Mouse (Mus musculus): Measurements from ENCODE around the gene Sdha.

Sdha gene

DNA sequence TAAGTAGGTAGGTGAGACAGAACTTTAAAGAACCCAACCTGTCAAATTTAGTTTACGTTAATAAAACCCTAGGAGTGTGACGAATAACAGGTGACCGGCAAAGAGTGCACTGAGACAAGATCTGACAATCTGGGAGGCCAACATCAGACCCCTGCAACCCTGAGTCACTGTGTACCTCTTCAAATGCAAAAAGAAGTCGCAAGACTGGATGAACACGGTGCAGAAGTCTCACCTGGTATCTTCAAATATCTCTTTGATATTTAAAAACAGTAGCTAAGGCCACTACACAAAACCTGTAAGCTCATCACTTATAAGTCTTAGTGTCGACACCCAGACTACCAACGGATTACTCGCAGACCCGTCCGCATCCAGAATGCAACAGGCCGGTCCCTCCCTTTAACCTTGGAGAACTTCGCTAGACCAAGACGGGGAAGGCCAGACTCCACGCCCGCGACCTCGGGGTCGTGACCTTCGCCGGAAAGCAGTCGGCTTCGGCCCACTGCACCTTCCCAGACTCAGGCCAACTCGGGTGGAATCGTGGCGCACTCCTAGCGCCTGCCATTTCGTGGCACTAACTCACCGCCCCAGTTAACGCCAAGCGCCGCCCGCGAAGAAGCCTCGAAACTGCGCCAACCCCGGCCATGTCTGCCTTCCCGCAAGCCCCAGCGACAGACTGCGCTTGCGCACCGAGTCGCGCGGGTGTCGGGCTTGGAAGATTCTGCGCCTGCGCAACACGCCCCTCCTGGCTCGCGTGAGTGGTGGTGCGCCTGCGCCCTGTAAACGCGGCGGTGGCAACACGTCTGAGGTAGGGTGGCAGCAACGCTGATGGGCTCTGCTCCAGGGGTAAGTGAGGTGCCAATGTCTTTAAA, at the start of gene Sdha, which contains the start of gene Ccdc127:
Gene Sdha (minus strand): TSS at position 715 of the 869 bp plus-strand sequence.
Gene Ccdc127 (plus strand): TSS at position 744 of the 869 bp plus-strand sequence.
- peak; percentile 97 for DNase-seq (ENCODE audit: low spot score)

DNA sequence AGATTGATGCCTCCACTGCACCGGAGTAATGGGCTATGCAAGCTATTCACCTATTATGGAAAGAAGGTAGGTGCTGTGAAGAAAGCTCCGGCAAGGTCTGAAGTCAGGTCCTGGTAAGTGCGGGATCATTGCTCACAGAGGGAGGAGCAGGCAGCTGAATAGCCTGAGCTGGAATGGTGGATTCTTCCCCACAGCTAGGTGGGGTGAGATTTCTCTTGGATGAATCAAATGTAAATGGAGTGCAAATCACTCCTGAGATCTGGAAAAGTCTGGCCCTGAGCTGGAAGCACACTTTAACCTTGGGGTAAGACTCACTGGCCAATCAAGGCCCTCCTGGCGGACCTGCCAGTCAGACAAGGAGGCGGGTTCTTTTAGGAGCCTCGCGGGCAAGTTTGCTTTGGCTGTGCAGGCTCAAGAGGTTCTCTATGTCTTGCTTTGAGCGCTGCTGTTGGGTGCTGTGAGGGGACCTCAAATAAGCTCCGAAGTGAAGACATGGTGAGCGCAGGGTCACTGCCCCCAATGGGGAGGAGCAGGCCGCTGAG, 49.3 kb upstream of the Sdha start, which contains the start of gene Ftl1-ps1:
Gene Ftl1-ps1 (plus strand): TSS at position 397 of the 542 bp plus-strand sequence.
- peak; percentile 28 for DNase-seq (ENCODE audit: low spot score)

GRCm38 (mm10) chr13:74391156-74391555, 41.1 kb upstream of the Sdha start:
- no peak for DNase-seq (ENCODE audit: low spot score)

DNA sequence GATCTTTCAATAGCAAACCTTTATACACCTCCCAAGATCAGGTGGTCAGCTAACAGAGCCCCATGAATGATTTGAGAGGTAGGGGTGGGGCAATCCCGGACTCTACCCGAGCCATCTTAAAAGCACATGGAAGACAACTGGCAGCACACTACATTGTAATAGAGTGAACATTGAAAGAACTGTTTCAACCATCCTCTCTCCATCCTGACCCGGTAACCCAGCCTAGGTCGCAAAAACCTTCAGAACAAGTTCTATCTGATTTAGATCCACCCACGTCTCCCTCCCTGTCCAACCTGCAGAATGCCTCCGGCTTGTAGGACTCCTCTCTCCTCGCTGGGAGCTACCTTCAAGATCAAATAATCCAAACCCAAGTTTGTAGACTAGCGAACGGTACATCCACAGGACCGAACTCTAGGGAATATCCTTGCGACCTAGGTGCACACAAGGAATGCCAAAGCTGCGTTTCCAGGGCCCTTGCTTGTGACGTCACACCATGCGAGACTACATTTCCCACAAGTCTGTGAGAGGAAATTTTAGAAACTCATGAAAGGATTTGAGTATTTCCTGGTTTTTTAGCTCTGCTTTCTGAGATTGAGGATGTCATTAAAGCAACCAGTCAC, 40.4 kb upstream of the Sdha start, which contains the start of gene Zfp72:
Gene Zfp72 (minus strand): TSS at position 466 of the 620 bp plus-strand sequence.
- DNase-seq (ENCODE audit: low spot score) = peak; percentile 84

- no peak for DNase-seq (ENCODE audit: low spot score)
Measured at GRCm38 (mm10) chr13:74389730-74390129, 39.6 kb upstream of the Sdha start.

- no peak for DNase-seq (ENCODE audit: low spot score)
Measured at GRCm38 (mm10) chr13:74382289-74382688, 32.2 kb upstream of the Sdha start.

- no peak for DNase-seq (ENCODE audit: low spot score)
Measured at GRCm38 (mm10) chr13:74381533-74382276, 31.6 kb upstream of the Sdha start.

DNA sequence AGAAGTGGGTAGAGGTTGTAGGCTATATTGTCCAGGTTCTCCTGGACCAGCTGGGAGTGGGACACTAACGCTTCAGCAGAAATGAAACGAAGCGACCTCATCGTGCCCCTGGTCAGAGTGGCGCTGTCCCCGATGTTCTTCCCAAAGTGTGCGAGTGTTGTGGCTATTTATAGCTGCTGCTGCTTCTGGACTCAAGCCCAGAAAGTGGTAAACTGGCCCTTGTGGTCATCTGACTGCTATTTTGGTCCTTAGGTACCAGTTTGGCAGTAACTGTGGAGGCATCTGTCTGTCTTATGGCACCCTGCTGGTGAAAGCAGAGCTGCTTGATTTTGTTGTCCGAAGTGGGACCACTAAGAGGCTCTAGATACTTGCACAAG, 13.8 kb upstream of the Sdha start, which contains the start of gene Lrrc14b:
Gene Lrrc14b (minus strand): TSS at position 147 of the 377 bp plus-strand sequence.
- no peak for DNase-seq (ENCODE audit: low spot score)

- no peak for DNase-seq (ENCODE audit: low spot score)
Measured at GRCm38 (mm10) chr13:74363176-74363858, 13.2 kb upstream of the Sdha start.

GRCm38 (mm10) chr13:74362218-74362617, 12.1 kb upstream of the Sdha start:
- DNase-seq (ENCODE audit: low spot score) = no peak

DNA sequence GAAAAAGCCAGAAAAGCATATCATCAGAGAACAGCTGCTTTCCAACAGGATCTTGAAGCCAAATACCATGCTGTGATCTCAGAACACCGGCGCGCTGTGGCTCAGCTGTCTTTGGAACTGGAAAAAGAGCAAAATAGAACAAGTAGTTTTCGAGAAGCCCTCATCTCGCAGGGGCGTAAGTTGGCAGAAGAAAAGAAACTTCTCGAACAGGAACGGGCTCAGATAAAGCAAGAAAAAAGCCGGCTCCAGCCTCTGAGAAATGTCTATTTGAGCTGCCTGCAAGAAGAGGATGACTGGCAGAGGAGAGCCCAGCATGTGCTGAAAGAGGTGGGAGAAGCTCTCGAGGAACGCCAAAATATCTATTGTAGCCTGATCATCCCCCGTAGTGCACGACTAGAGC, 6.4 kb upstream of the Sdha start:
- DNase-seq (ENCODE audit: low spot score) = no peak

- no peak for DNase-seq (ENCODE audit: low spot score)
Measured at GRCm38 (mm10) chr13:74350435-74350906, 391 bp upstream of the Sdha start.

DNA sequence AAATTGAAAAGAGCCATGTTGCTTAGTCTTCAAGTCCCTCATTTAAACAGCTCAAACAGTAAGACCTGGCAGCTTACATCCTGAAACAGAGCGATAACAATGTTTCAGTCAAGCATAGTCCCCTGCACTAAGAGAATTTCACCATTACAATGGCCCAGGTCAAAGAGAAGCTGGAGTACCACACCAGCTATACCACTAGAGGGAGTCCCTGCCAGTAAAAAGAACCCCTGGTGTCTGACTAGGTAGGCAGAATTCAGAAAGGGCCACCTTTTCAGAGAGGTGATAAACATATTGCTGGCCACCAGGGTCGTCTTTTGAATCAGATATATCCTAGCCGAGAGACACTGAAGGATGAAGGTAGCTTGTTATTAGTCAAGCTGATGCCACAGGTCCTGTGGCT, 9.0 kb downstream of the Sdha start:
- peak; percentile 69 for DNase-seq (ENCODE audit: low spot score)

DNA sequence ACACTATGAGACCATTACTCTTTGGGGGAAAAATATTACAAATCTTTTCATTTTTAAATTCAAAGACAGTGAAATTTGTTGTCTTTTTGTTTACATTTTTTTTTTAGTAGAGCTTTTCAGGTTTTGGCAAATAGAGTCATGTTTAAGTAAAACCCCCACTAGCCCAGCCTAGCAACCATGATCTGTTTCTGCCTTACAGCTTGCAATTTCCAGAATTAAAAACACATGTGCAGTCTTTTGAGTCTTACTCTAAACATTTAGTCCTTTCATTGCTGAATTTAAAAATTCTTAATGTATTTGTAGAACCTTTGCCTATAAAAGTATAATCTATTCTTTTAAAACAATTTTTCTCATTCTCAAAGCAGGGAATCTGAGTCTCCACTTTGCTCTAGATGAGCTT, 20.8 kb downstream of the Sdha start:
- no peak for DNase-seq (ENCODE audit: low spot score)

DNA sequence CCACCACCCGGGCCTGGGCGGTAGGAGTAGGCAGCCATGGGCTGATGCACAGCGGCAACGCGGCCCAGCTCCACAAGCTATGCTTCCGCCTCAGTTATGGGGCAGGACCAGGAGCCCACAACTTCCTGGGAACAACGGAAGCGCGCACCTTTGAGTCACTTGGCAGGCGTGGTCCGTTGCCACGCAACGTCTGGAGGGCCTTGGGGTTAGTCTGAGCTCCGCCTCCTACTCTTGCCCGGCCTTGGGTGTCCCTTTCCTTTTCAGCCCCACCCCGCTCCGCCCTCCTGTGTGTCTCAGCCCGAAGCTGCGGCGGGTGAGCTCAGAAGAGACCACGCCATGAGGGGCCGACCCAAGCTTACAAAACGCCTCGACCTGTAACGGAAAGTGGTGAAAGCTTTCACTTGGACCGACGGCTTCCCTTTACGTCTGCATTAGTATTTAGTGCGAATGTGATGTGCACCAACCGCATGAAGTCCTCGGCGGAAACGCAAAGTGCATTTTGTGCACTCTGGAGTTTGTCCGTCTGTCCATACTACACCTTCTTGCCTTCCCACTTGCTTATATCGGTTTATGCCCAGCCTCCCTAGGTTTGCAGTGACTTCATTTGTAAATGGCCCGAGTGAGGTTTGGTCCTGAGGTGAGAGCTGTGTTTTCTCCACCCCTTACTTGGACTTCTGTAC, 32.8 kb downstream of the Sdha start, which contains the start of gene Pdcd6:
Gene Pdcd6 (minus strand): TSS at position 411 of the 680 bp plus-strand sequence.
- peak; percentile 98 for DNase-seq (ENCODE audit: low spot score)

DNA sequence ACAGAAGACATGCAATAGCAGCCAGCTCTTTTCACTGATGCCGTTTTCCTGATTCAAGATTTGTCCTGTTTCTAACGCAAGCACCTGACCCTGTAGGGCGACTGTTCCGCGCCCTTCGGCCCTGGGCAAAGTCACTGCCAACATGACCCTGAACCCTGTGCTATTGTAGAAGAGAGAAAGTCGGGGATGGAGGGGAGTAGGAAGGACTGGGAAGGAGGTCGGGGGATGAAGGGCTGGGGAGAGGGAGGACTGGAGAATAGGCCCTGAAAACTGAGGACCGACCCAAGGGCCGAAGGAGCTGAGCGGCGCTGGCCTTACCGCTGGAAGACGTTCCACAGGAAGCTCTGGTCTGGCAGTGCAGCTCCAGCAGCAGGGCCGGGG, 33.3 kb downstream of the Sdha start:
- DNase-seq (ENCODE audit: low spot score) = no peak

DNA sequence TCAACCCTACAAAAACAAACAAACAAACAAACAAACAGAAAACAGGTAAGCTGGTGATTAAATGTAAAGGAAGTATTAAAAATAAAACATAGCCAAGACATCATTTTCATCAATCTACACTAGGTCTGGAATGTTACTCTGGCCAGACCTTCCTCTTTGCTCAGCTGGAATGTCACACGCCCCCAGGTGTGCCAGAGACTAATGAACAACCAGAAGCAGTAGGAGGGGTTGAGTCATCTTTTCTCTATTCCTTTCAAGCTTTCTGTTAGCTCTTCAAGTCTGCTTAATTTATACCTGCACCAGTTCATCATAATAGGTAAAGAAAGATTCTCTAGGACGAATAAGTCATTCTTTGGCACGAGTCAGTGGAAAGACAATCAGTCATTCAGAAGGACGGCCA, 33.7 kb downstream of the Sdha start:
- DNase-seq (ENCODE audit: low spot score) = no peak

- no peak for DNase-seq (ENCODE audit: low spot score)
Measured at GRCm38 (mm10) chr13:74314616-74315015, 35.5 kb downstream of the Sdha start.

- no peak for DNase-seq (ENCODE audit: low spot score)
Measured at GRCm38 (mm10) chr13:74305780-74306179, 44.3 kb downstream of the Sdha start.

- no peak for DNase-seq (ENCODE audit: low spot score)
Measured at GRCm38 (mm10) chr13:74305380-74305779, 44.7 kb downstream of the Sdha start.
